Mouse (Mus musculus) granulocyte monocyte progenitor cell, adult 5-6 weeks (primary cell): ENCODE data around the gene Apobec2. TPM values are rescaled to one million over a fixed set of nuclear protein-coding genes. Genes with fewer than 3 reads are reported as not detected.

ENCODE experiments used
- ATAC-seq: replicated peaks from 2 replicates; pipeline ENCODE4 v1.8.0; 2016; ENCODE audit warnings: mild to moderate bottlenecking, moderate TSS enrichment, inconsistent platforms; ENCODE audit not compliant: poor library complexity, severe bottlenecking
- total RNA-seq, 2 experiments: library from RNA; stranded (forward) in 1 of 2; stranded (reverse) in 1 of 2; fragments of 200-712, 200-1000 nt in 1 of 2; fragments of >200 nt in 1 of 2; fragmentation: Nextera tagmentation in 1 of 2; gene quantifications; 2 replicates each; pipeline ENCODE4 v1.2.3; 2014 to 2017

The Apobec2 gene
- total RNA-seq, 2 experiments from 2014 or later: not detected

- ATAC-seq: peak; percentile 8
These were observed 22.4 kb downstream of the Apobec2 start for GRCm38 (mm10) chr17:48410299-48410785.

- peak; percentile 70 for ATAC-seq
These were observed 23.1 kb downstream of the Apobec2 start, which contains the start of the genes Nfya and Oard1 for GRCm38 (mm10) chr17:48409380-48410298. TSS of gene Nfya (minus strand) at chr17:48409906. TSS of gene Oard1 (plus strand) at chr17:48410014.

- ATAC-seq: peak; percentile 52
These were observed 24.0 kb downstream of the Apobec2 start for GRCm38 (mm10) chr17:48408526-48409291.

- ATAC-seq: no peak
These were observed 24.7 kb downstream of the Apobec2 start for GRCm38 (mm10) chr17:48407910-48408525.

GRCm38 (mm10) chr17:48407154-48407553 is 25.6 kb downstream of the Apobec2 start:
- ATAC-seq: no peak

GRCm38 (mm10) chr17:48404706-48405105 is 28.0 kb downstream of the Apobec2 start:
- no peak for ATAC-seq

- no peak for ATAC-seq
These were observed 28.9 kb downstream of the Apobec2 start for GRCm38 (mm10) chr17:48403848-48404247.

GRCm38 (mm10) chr17:48402751-48403150 is 30.0 kb downstream of the Apobec2 start:
- ATAC-seq: no peak

- ATAC-seq: no peak
These were observed 31.0 kb downstream of the Apobec2 start for GRCm38 (mm10) chr17:48401710-48402109.

- ATAC-seq: no peak
These were observed 40.1 kb downstream of the Apobec2 start for GRCm38 (mm10) chr17:48392616-48393015.

- no peak for ATAC-seq
These were observed 41.3 kb downstream of the Apobec2 start for GRCm38 (mm10) chr17:48391446-48391845.

GRCm38 (mm10) chr17:48389442-48389841 is 43.3 kb downstream of the Apobec2 start:
- no peak for ATAC-seq

- ATAC-seq: no peak
These were observed 44.1 kb downstream of the Apobec2 start for GRCm38 (mm10) chr17:48388666-48389065.

GRCm38 (mm10) chr17:48385786-48386461 is 46.8 kb downstream of the Apobec2 start:
- peak; percentile 27; the same call in 1 of the 2 replicates for ATAC-seq

- ATAC-seq: peak; percentile 84
These were observed 53.7 kb downstream of the Apobec2 start for GRCm38 (mm10) chr17:48379050-48379449.

- no peak for ATAC-seq
These were observed 56.6 kb downstream of the Apobec2 start for GRCm38 (mm10) chr17:48376102-48376501.

GRCm38 (mm10) chr17:48372987-48373386 is 59.7 kb downstream of the Apobec2 start:
- ATAC-seq: no peak

- no peak for ATAC-seq
These were observed 61.1 kb downstream of the Apobec2 start for GRCm38 (mm10) chr17:48371621-48372020.
